Mouse (Mus musculus) B cell, adult 2 months (primary cell): Measurements from ENCODE around the gene AF067063.
"Not testable (repeated sequence)": the region's sequence is repeated elsewhere in the genome, so short reads cannot be mapped to it uniquely, and the experiment has no call there.

Experiments used
- DNase-seq, 2 experiments: peaks; one replicate each; pipeline ENCODE4 v3.0.0; 2022

Gene AF067063

DNA sequence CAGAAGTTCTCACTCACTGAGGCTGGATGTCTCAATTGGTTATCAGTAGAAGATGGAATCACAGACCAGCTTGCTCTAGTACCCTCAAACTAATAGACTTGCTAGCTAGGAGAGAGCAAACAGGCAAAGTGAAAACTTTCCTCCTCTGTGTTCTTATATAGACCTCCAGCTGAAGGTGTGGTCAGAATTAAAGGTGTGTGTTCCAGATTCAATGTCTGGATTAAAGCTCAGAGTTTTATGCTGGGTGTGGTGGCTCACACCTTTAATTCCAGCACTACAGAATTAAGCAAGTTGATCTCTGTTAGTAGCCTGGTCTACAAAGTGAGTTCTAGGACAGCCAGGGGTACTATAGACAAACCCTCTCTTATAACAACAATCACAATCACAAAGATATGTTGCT, at the start of gene AF067063:
AF067063 (minus strand) TSS at position 101 of the 400 bp plus-strand sequence.
- not testable (repeated sequence) for DNase-seq

GRCm38 (mm10) chr13:119864395-119864999, 34.5 kb upstream of the AF067063 start:
- DNase-seq: not testable (repeated sequence)

DNA sequence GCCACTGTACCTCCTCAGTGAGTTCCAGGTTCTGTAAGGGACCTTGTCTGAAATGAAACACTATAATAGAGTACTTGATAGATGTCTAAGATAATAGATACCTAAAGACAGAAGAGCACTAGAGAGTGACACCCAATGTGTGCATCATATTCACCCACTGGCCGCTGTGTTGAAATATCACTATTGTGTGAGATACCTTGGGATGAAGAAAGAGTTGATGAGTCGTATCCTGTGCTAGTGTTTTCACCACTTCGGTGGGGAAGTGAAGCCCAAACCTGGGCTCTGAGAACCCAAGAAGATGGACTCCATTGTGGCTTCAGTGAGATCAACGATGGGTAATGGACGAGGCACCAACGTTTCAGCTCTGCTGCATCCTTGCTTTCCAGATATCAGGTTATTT, 32.4 kb upstream of the AF067063 start:
- not testable (repeated sequence) for DNase-seq

- DNase-seq: not testable (repeated sequence)
Observed at GRCm38 (mm10) chr13:119839982-119840381, 10.0 kb upstream of the AF067063 start.

DNA sequence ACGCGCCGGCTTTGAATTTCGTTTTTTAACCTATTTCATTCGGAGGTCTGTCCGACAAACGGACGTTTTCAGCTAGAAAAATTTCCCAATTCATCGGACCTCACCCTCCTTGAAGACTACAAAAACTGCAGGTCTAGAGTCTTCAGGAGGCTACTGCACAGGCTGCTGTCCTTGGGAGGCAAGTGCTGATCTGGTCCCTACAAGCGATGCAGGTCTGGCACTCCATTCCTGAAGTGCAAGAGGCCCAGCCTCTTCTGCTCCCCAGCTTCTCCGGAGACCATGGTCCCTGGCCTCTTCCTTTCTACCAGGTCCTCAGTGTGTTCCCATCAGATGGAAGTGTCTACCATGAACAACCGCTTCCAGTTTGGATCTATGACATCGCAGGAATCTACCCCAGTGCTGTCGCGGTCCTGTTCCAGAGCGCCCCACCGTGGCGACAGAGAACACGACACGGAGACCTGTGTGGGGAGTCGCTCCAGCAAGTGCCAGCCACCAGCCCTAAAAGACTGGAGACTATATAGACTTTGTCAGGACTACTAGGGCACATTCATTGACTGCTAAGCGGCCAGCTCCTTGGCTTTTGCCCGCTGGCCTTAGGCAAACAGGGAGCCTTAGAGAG, 7.8 kb upstream of the AF067063 start:
- peak; percentile 32 to 41 for DNase-seq

DNA sequence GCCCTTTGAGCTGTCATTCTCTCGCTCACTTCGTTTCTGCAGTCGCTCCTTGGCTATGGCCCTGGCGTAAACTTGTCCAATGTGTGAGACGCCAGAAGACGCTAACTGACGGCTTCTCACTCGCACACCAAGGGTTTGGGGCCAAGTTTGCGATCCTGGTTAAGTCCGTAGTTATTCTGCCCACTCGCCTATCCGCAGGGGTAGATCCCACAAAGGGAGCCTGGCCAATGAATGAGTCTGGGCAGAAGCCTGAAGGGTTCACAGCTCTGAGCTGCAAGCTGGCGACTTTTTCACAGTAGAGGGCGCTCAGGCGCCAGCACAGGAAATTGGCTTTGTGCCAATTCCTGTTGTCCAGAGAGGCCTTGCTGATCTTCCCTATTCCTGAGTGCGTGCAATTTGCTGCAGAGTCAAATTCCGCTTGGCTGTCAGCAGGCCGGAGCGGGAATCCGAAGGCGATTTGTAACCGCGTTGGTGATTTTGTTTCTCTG, 6.4 kb upstream of the AF067063 start:
- peak; percentile 6 to 25 for DNase-seq

DNA sequence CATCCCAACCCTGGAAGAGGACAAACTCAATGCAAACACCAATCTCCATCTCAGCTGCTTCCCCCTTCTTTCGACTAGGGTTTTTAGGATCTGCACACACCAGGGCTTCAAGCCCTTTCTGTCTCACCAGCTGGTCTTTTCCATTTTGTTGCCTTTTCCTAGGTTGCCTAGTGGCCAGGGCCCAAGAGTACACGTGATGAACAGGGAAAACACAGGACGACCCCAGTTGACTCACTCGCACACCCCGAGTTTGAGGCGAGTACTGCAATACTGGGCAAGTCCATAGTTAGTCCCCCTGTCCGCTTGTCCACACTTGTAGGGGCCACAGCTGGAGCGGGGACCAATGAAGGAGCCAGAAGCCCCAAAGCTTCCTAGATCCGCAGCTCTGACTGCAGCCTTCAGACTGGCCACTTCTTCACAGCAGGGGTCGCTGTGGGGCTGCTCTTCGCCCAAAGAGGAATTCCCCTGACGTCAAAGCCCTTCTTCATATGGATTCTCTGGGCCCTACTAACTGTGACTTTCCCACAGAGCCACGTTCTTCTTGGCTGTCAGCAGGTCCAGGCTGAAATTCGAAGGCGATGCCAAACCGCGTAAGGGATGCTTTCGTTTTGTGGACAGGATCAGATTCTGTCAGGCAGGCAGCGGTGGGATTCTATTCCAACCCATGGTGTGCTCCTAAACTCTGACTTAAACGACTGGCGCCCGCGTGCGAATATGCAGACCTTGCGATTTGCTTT, 5.5 kb upstream of the AF067063 start, which contains the start of gene D13Ertd608e:
D13Ertd608e (plus strand) TSS at position 687 of the 737 bp plus-strand sequence.
- peak; percentile 50 for DNase-seq

DNA sequence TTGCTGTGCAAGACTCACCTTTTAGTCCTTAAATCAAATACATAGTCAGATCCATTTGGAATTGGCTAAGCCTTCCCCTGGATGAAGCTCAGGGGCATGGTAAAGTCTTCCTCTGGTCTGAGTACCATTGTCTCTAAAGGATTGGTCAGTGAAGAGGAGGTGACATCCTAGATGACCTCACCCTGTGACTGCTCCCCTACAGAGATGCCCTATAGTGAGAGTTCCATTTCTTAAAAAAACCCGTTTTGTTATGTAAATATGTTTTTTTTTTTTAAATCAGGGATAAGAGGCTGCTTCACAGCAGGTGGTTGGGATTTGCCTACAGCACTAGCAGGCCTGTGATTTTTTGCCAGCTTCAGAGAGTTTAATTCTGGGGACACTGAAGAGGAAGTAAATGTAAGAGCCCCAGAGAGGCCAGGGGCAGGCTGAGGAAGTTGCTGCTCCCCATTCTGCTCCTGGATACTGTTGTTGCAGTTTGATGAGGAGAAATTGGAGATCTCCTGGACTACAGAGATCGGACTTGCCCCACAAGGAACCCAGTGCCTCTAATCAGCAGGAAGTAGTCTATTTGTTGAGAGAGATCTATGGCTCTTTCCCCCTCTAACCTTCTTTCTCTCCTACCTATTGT, 12.3 kb downstream of the AF067063 start:
- DNase-seq: no peak

DNA sequence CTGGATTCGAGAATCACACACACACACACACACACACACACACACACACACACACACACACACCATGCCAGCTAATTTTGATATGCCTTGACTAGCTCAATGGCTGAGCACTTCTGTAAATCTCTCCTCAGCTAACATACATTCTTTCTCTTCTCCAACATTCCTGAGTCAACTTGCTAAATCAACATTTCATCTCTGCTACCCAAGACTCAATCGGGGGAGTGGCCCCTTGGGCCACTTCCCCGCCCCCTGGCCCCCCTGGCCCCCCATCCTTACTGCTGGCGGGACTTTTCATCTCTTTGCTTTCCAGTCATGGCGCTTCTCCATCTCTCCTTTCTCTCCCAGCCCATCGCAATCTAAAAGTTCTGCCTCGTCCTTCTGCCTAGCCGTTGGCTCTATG, 13.2 kb downstream of the AF067063 start:
- DNase-seq: no peak

- no peak for DNase-seq
Observed at GRCm38 (mm10) chr13:119810031-119810430, 20.0 kb downstream of the AF067063 start.

GRCm38 (mm10) chr13:119808937-119809336, 21.1 kb downstream of the AF067063 start:
- no peak for DNase-seq

DNA sequence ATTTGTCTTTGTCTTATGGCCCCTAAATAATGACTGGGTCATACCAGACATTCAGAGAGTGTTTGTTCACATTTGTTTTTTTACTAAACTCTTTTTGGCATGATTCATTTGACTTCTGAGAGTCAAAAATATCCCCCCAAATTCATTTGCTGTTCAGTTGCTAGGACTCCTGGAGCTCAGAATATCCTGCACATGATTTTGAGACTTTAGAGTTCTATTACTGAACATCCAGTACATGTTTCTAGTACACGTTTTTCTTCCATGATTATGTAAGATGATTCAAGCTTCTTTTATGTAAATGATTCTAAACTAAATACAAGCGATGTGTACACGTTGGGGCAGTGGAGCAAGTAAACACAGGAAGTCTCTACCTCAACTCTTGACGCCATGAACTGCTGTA, 32.4 kb downstream of the AF067063 start:
- no peak for DNase-seq

DNA sequence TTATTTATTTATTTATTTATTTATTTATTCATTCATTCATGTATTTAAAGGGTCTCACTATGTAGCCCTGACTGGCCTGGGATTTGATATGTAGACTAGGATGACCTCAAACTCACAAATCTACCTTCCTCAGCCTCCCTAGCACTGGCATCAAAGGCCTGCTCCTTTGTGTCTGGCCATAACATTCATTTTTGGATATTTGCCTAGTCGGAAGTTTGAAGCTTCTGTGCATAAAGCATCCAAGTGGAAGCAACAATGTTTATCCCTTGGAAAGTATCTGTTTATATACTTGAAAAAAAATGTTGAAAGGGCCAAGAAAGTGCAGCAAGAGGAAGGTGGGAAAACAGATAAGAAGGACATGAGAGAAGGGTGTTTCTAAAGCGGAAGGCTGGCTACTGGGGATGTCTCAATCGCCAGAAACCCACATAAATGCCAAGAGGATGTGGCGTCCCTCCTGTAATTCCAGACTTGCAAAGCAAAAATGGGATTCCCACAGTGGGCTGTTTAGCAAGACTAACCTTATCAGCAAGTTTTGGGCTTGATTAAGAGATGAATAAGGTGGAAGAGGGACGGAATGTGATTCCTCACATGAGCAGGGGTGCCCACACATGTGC, 37.1 kb downstream of the AF067063 start:
- DNase-seq: no peak

- peak in 1 of 2 experiments; percentile 10 for DNase-seq
Observed at GRCm38 (mm10) chr13:119791580-119792135, 38.4 kb downstream of the AF067063 start.

DNA sequence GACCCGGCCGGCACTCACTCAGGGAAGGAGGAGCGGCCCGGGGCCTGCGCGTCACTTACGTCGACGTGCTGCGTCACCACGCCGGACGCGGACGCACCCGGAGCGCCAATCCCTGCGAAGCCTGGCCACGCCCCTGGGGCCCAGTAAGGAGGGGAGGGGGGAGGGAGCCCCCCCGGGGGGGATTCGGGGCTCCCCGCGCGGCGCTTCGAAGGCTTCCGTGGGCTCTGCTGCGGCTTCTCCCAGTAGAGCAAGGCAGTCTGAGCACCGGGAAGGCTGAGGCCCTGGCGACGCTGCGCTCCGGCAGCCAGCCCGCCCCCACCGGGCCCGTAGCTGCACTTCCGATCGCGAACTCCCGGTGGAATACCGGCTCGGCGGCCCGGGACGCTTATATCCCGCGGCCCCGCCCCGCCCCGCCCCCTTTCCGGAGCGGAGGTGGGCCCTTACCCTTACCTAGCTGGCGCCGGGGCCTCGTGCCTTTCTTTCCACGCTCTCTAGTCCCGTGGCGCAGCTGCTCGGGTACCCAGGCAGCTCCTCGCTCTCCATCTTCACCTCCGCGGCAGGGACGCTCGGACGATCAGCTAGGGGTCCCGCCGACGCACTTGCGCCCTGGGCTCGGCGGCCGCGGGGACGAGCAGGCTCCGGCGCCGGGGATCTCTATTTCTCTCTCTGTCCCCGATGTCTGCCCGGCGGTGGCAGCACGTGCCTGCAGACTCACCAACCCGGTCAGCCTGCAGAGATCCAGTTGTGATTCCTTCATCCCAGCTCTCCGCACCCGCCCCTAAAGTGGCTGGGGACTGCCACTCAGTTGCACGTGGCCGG, 39.0 kb downstream of the AF067063 start, which contains the start of gene Zfp131:
Zfp131 (minus strand) TSS at position 129 of the 819 bp plus-strand sequence.
- peak; percentile 96 for DNase-seq

DNA sequence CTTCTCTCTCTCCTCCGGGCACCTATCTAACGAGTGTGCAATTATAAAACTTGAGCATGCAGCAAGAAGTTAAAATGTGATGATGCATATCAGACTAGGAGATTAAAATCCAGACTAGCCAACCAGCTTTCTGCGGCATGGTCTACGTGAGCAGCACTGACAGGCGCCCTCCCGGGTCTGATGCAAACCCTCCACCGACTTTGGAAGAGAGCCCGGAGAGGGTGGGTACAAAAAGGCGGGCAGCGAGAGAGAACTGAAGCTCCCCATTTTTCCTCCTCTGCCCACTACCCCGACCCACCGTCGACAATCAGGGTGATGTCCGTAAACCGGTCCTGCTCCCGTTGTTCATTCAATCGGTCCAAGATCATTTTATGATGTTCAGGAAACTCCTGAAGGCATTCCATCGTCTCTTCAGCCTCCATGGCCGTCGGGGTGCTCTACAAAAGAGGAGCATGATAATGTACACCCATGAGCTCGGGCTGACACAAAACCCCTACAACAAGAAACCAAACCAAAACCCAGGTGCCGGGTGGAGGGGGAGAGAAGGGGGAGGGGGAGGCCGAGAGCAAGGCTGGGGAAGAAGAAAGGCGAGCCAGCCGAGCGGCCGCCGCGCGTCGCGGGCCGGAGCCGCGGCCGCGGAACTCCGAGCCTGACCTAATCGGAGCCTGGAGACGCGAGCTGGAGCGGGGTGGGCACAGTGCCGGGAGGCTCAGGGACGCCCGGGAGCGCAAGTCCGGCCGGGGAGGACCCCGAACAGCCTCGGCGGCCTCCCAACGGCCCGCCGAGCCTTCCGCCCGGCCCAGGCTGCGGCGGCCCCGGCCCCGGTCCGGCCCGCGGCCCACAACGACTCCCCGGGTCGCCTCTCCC, 39.9 kb downstream of the AF067063 start:
- peak; percentile 19 to 45 for DNase-seq

- no peak for DNase-seq
Observed at GRCm38 (mm10) chr13:119783581-119783980, 46.4 kb downstream of the AF067063 start.
